Mouse (Mus musculus): ENCODE results near the gene Tnrc18. TPM values are rescaled to one million over a fixed set of nuclear protein-coding genes. Genes with fewer than 3 reads are reported as not detected.

Gene Tnrc18
- polyA plus RNA-seq, 1 experiment from 2014 or later: 47.4 TPM

GRCm38 (mm10) chr5:142768352-142769267 lies 48.9 kb downstream of the Tnrc18 start:
- Histone ChIP-seq H3K9ac (replicated peaks; ENCODE audit: low read length) (peak overlapping the region; percentile 14; the same call in 1 of the 2 replicates), H3K27ac (replicated peaks; ENCODE audit: low read depth, low read length) (peak overlapping the region; percentile 74), H3K36me3 (ENCODE audit: control insufficient read depth, insufficient read depth, low read length) (peaks cover 95% of the 10 kb centered on the region), H3K4me1 (ENCODE audit: control insufficient read depth, insufficient read depth, low read length) (peaks cover 14% of the 10 kb centered on the region), H3K4me2 (ENCODE audit: low read length) (no peak overlapping the region), H3K27me3 (ENCODE audit: control insufficient read depth, insufficient read depth, low read length) (no peaks in the 10 kb centered on the region), H3K4me3 (replicated peaks; ENCODE audit: low read depth, low read length) (no peak overlapping the region), H3K9me3 (ENCODE audit: control insufficient read depth, low read length) (no peaks in the 10 kb centered on the region)
- peak; percentile 50 for DNase-seq
- 35% methylated on average over 10 of the region's 10 CpGs for WGBS
- no peak; the same call in 1 of the 2 replicates for ATAC-seq (ENCODE audit: low FRiP score, low TSS enrichment)

DNA sequence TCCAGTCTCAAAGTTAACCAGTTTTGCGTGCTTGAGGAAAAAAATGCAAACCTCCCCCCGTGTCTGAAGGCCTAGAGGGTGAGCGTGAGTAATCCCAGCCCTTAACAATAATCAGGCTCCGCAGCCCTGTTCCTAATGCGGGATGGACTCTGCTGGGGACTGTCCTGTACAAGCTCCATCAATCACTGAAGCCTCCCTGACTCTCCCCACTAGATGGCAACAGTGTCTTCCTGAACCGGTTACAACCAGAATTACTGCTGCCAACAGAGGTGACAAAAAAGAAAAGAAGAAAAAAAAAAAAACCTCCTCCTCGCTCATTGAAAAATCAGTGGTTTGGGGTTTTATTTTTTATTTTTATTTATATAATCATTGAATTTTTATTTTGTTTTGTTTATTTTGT lies 49.5 kb downstream of the Tnrc18 start:
- 8% methylated on average over 7 of the region's 7 CpGs for WGBS
- Histone ChIP-seq H3K4me1 (ENCODE audit: control insufficient read depth, insufficient read depth, low read length) (peaks cover 14% of the 10 kb centered on the region), H3K36me3 (ENCODE audit: control insufficient read depth, insufficient read depth, low read length) (peaks cover 95% of the 10 kb centered on the region), H3K9me3 (ENCODE audit: control insufficient read depth, low read length) (no peaks in the 10 kb centered on the region), H3K27ac (replicated peaks; ENCODE audit: low read depth, low read length) (peak overlapping the region; percentile 74), H3K4me3 (replicated peaks; ENCODE audit: low read depth, low read length) (no peak overlapping the region), H3K4me2 (ENCODE audit: low read length) (no peak overlapping the region), H3K27me3 (ENCODE audit: control insufficient read depth, insufficient read depth, low read length) (no peaks in the 10 kb centered on the region), H3K9ac (replicated peaks; ENCODE audit: low read length) (peak overlapping the region; percentile 14; the same call in 1 of the 2 replicates)
- DNase-seq (peak; percentile 91), ATAC-seq (ENCODE audit: low FRiP score, low TSS enrichment) (peak; percentile 49; the same call in 1 of the 2 replicates)

GRCm38 (mm10) chr5:142766708-142767107 lies 50.8 kb downstream of the Tnrc18 start:
- WGBS: 88% methylated on average over 3 of the region's 3 CpGs
- Histone ChIP-seq H3K27ac (replicated peaks; ENCODE audit: low read depth, low read length) (no peak overlapping the region), H3K36me3 (ENCODE audit: control insufficient read depth, insufficient read depth, low read length) (peaks cover 95% of the 10 kb centered on the region), H3K4me2 (ENCODE audit: low read length) (no peak overlapping the region), H3K4me1 (ENCODE audit: control insufficient read depth, insufficient read depth, low read length) (peaks cover 16% of the 10 kb centered on the region), H3K27me3 (ENCODE audit: control insufficient read depth, insufficient read depth, low read length) (no peaks in the 10 kb centered on the region), H3K4me3 (replicated peaks; ENCODE audit: low read depth, low read length) (no peak overlapping the region), H3K9me3 (ENCODE audit: control insufficient read depth, low read length) (no peaks in the 10 kb centered on the region), H3K9ac (replicated peaks; ENCODE audit: low read length) (no peak overlapping the region)
- DNase-seq: no peak
- ATAC-seq (ENCODE audit: low FRiP score, low TSS enrichment): no peak

- Histone ChIP-seq H3K27me3 (ENCODE audit: control insufficient read depth, insufficient read depth, low read length) (no peaks in the 10 kb centered on the region), H3K27ac (replicated peaks; ENCODE audit: low read depth, low read length) (no peak overlapping the region), H3K36me3 (ENCODE audit: control insufficient read depth, insufficient read depth, low read length) (peaks cover 95% of the 10 kb centered on the region), H3K4me1 (ENCODE audit: control insufficient read depth, insufficient read depth, low read length) (peaks cover 19% of the 10 kb centered on the region), H3K4me2 (ENCODE audit: low read length) (no peak overlapping the region), H3K4me3 (replicated peaks; ENCODE audit: low read depth, low read length) (no peak overlapping the region), H3K9ac (replicated peaks; ENCODE audit: low read length) (no peak overlapping the region), H3K9me3 (ENCODE audit: control insufficient read depth, low read length) (no peaks in the 10 kb centered on the region)
- 68% methylated on average over 15 of the region's 15 CpGs for WGBS
- ATAC-seq (ENCODE audit: low FRiP score, low TSS enrichment) (no peak), DNase-seq (no peak)
Observed at GRCm38 (mm10) chr5:142764889-142765288, 52.6 kb downstream of the Tnrc18 start.

DNA sequence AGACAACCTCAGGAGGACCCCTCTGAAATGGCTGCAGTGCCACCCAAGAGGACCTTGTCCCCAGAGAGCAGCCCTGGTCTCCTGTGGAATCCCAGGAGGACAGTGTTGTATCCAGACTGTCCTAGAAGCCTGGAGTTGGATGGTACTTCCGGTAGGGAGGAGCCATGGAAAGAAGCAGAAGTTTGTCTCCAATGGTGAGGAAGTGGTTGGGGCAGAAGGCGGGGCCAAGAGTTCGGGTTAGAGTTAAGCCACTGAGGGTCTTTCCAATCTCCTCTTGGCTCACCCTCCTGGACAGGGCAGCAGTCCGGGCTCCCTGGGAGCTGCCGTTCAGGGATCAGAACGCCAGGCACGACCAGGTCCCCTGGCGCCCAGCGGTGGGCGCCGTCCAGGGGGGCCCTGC lies 53.2 kb downstream of the Tnrc18 start:
- Histone ChIP-seq H3K4me1 (ENCODE audit: control insufficient read depth, insufficient read depth, low read length) (peaks cover 13% of the 10 kb centered on the region), H3K4me2 (ENCODE audit: low read length) (no peak overlapping the region), H3K27me3 (ENCODE audit: control insufficient read depth, insufficient read depth, low read length) (no peaks in the 10 kb centered on the region), H3K36me3 (ENCODE audit: control insufficient read depth, insufficient read depth, low read length) (peaks cover 95% of the 10 kb centered on the region), H3K27ac (replicated peaks; ENCODE audit: low read depth, low read length) (no peak overlapping the region), H3K4me3 (replicated peaks; ENCODE audit: low read depth, low read length) (no peak overlapping the region), H3K9ac (replicated peaks; ENCODE audit: low read length) (no peak overlapping the region), H3K9me3 (ENCODE audit: control insufficient read depth, low read length) (no peaks in the 10 kb centered on the region)
- no peak for ATAC-seq (ENCODE audit: low FRiP score, low TSS enrichment)
- 44% methylated on average over 11 of the region's 11 CpGs for WGBS
- DNase-seq: no peak

- ATAC-seq (ENCODE audit: low FRiP score, low TSS enrichment): no peak
- Histone ChIP-seq H3K4me3 (replicated peaks; ENCODE audit: low read depth, low read length) (no peak overlapping the region), H3K27me3 (ENCODE audit: control insufficient read depth, insufficient read depth, low read length) (no peaks in the 10 kb centered on the region), H3K9me3 (ENCODE audit: control insufficient read depth, low read length) (no peaks in the 10 kb centered on the region), H3K4me1 (ENCODE audit: control insufficient read depth, insufficient read depth, low read length) (0 out of 2 replicates have a peak, but pooled peaks cover 6% of the 10 kb centered on the region), H3K9ac (replicated peaks; ENCODE audit: low read length) (no peak overlapping the region), H3K36me3 (ENCODE audit: control insufficient read depth, insufficient read depth, low read length) (peaks cover 98% of the 10 kb centered on the region), H3K4me2 (ENCODE audit: low read length) (no peak overlapping the region), H3K27ac (replicated peaks; ENCODE audit: low read depth, low read length) (peak overlapping the region; percentile 75)
- peak; percentile 65 for DNase-seq
- 70% methylated on average over 21 of the region's 21 CpGs for WGBS
Observed at GRCm38 (mm10) chr5:142762082-142762807, 55.2 kb downstream of the Tnrc18 start.

DNA sequence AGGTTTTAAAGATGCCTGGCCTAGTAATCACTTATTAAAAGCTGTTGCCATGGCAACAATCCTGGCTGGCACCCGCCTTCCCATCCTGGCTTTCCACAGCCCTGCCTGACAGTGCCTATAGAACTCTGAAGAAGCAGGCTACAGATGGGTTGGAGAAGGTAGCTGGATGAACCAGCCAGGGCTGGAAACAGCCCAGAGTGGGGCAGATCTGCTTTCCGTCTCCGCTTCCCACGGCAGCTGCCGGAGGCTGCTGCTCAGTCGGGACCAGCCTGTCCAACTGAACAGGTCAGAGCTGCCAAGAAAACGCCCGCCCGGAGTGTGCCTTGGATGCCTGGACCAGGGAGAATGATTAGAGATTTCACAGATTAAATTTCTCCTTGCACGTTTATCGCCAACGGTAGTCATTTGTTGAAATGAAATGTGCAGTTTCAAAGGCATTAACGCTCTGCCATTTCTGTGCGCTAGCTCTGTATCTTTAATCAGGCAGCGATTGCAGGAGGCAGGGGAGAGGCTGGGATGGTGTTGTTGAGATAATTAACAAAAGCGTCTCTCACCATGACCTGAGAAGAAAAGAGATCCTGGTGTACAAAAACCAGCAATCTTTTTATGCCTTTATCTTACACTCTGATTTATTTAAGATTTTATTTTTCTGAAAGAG lies 56.0 kb downstream of the Tnrc18 start:
- Histone ChIP-seq H3K4me2 (ENCODE audit: low read length) (no peak overlapping the region), H3K27ac (replicated peaks; ENCODE audit: low read depth, low read length) (peak overlapping the region; percentile 75), H3K9ac (replicated peaks; ENCODE audit: low read length) (no peak overlapping the region), H3K27me3 (ENCODE audit: control insufficient read depth, insufficient read depth, low read length) (no peaks in the 10 kb centered on the region), H3K4me1 (ENCODE audit: control insufficient read depth, insufficient read depth, low read length) (0 out of 2 replicates have a peak, but pooled peaks cover 6% of the 10 kb centered on the region), H3K9me3 (ENCODE audit: control insufficient read depth, low read length) (no peaks in the 10 kb centered on the region), H3K36me3 (ENCODE audit: control insufficient read depth, insufficient read depth, low read length) (peaks cover 98% of the 10 kb centered on the region), H3K4me3 (replicated peaks; ENCODE audit: low read depth, low read length) (no peak overlapping the region)
- DNase-seq: peak; percentile 73
- 58% methylated on average over 16 of the region's 16 CpGs for WGBS
- ATAC-seq (ENCODE audit: low FRiP score, low TSS enrichment): peak; percentile 61; the same call in 1 of the 2 replicates

GRCm38 (mm10) chr5:142759786-142760185 lies 57.7 kb downstream of the Tnrc18 start:
- Histone ChIP-seq H3K9me3 (ENCODE audit: control insufficient read depth, low read length) (no peaks in the 10 kb centered on the region), H3K36me3 (ENCODE audit: control insufficient read depth, insufficient read depth, low read length) (peaks cover 98% of the 10 kb centered on the region), H3K4me3 (replicated peaks; ENCODE audit: low read depth, low read length) (no peak overlapping the region), H3K9ac (replicated peaks; ENCODE audit: low read length) (no peak overlapping the region), H3K4me1 (ENCODE audit: control insufficient read depth, insufficient read depth, low read length) (0 out of 2 replicates have a peak, but pooled peaks cover 6% of the 10 kb centered on the region), H3K4me2 (ENCODE audit: low read length) (no peak overlapping the region), H3K27me3 (ENCODE audit: control insufficient read depth, insufficient read depth, low read length) (no peaks in the 10 kb centered on the region), H3K27ac (replicated peaks; ENCODE audit: low read depth, low read length) (no peak overlapping the region)
- DNase-seq (no peak), ATAC-seq (ENCODE audit: low FRiP score, low TSS enrichment) (no peak)
- WGBS: 92% methylated on average over 8 of the region's 8 CpGs
